Mouse (Mus musculus): Measurements from ENCODE around the gene Tgfbr2. TPM values are rescaled to one million over a fixed set of nuclear protein-coding genes. Genes with fewer than 3 reads are reported as not detected.

The Tgfbr2 gene
- total and polyA plus RNA-seq, 3 experiments: 19.6 to 46.3 (median 42.8) TPM

- dilution Hi-C loops (cut with MboI; ENCODE audit: extremely low pct_ligation_motif_present, extremely low pct_unique_long_range_greater_than_20kb, low sequenced_read_pairs): no loop called here
- Histone ChIP-seq H3K79me2 (replicated peaks; ENCODE audit: control insufficient read depth, extremely low read depth, insufficient read depth, poor library complexity, severe bottlenecking) (no peaks in the 10 kb centered on the region), H3K36me3 (replicated peaks in 1 of 2; ENCODE audit: control insufficient read depth in 1 of 2, insufficient read depth in 1 of 2, low read length in 1 of 2) (no peaks in the 10 kb centered on the region), H3K9me3 (replicated peaks; ENCODE audit: low read length) (peaks cover 4% of the 10 kb centered on the region), H3K27ac (ENCODE audit: insufficient read depth, low read depth) (no peak overlapping the region), H3K27me3 (replicated peaks) (no peaks in the 10 kb centered on the region), H3K4me3 (replicated peaks in 1 of 3; ENCODE audit: low read depth in 2 of 3, low read length in 2 of 3, poor library complexity in 1 of 3) (no peak overlapping the region), H3K4me2 (ENCODE audit: insufficient read depth, low read depth, poor library complexity, severe bottlenecking) (no peak overlapping the region), H3K9ac (ENCODE audit: insufficient read depth, low read depth) (no peak overlapping the region), H3K4me1 (ENCODE audit: control insufficient read depth in 1 of 2, insufficient read depth in 2 of 2) (peaks cover 4 to 47% of the 10 kb centered on the region in 2 experiments)
- TF ChIP-seq CHD2 (IDR thresholded peaks at IDR 0.05; ENCODE audit: low read length): no peak
- TF ChIP-seq ZC3H11A (IDR thresholded peaks at IDR 0.05; ENCODE audit: low read depth, low read length): no peak
- no peak for TF ChIP-seq NRF1 (IDR thresholded peaks at IDR 0.05; ENCODE audit: low read depth, low read length)
- TF ChIP-seq POLR2A (IDR thresholded peaks at IDR 0.05; ENCODE audit: low read depth, low read length): no peak
- TF ChIP-seq BHLHE40 (IDR thresholded peaks at IDR 0.05; ENCODE audit: low read depth, low read length): no peak
- no peak for TF ChIP-seq UBTF (IDR thresholded peaks at IDR 0.05; ENCODE audit: low read depth, low read length)
- TF ChIP-seq MYC (IDR thresholded peaks at IDR 0.05; ENCODE audit: low read depth, low read length): no peak
- no peak for TF ChIP-seq MAFK (IDR thresholded peaks at IDR 0.05; ENCODE audit: insufficient replicate concordance, low read length)
- no peak for TF ChIP-seq PAX5 (IDR thresholded peaks at IDR 0.05; ENCODE audit: low read length)
- TF ChIP-seq IRF4 (IDR thresholded peaks at IDR 0.05; ENCODE audit: low read depth, low read length): no peak
- TF ChIP-seq KAT2A (IDR thresholded peaks at IDR 0.05; ENCODE audit: insufficient replicate concordance, low read length): no peak
- TF ChIP-seq USF1 (IDR thresholded peaks at IDR 0.05; ENCODE audit: low read depth, low read length): no peak
- TF ChIP-seq JUN (IDR thresholded peaks at IDR 0.05; ENCODE audit: insufficient read depth, low read depth, low read length): no peak
- no peak for TF ChIP-seq MAZ (IDR thresholded peaks at IDR 0.05; ENCODE audit: low read depth, low read length)
- no peak for TF ChIP-seq RAD21 (IDR thresholded peaks at IDR 0.05; ENCODE audit: low read depth, low read length)
- in situ Hi-C loops (cut with MboI; ENCODE audit: low pct_ligation_motif_present, low pct_unique_long_range_greater_than_20kb, low sequenced_read_pairs): no loop called here
- DNase-seq (ENCODE audit: extremely low read depth): peak; percentile 47
These were observed 97.7 kb downstream of the Tgfbr2 start for GRCm38 (mm10) chr9:116077419-116077818.

- H3K4me3 ChIP-seq (replicated peaks in 1 of 3; ENCODE audit: low read depth in 2 of 3, low read length in 2 of 3, poor library complexity in 1 of 3): no peak overlapping the region
- DNase-seq (ENCODE audit: extremely low read depth): peak; percentile 52
- H3K36me3 ChIP-seq (replicated peaks in 1 of 2; ENCODE audit: control insufficient read depth in 1 of 2, insufficient read depth in 1 of 2, low read length in 1 of 2): no peaks in the 10 kb centered on the region
- no peak overlapping the region for H3K4me2 ChIP-seq (ENCODE audit: insufficient read depth, low read depth, poor library complexity, severe bottlenecking)
- peaks cover 4 to 43% of the 10 kb centered on the region in 2 experiments for H3K4me1 ChIP-seq (ENCODE audit: control insufficient read depth in 1 of 2, insufficient read depth in 2 of 2)
- H3K9me3 ChIP-seq (replicated peaks; ENCODE audit: low read length): peaks cover 4% of the 10 kb centered on the region
- no peaks in the 10 kb centered on the region for H3K27me3 ChIP-seq (replicated peaks)
- TF ChIP-seq SIN3A (IDR thresholded peaks at IDR 0.05; ENCODE audit: low read length) (no peak), EP300 (IDR thresholded peaks at IDR 0.05; ENCODE audit: low read length) (no peak), TCF12 (IDR thresholded peaks at IDR 0.05; ENCODE audit: low read depth, low read length) (peak; percentile 94)
- no peak overlapping the region for H3K9ac ChIP-seq (ENCODE audit: insufficient read depth, low read depth)
- H3K27ac ChIP-seq (ENCODE audit: insufficient read depth, low read depth): no peak overlapping the region
- in situ Hi-C loops (cut with MboI; ENCODE audit: low pct_ligation_motif_present, low pct_unique_long_range_greater_than_20kb, low sequenced_read_pairs): no loop called here
- no peaks in the 10 kb centered on the region for H3K79me2 ChIP-seq (replicated peaks; ENCODE audit: control insufficient read depth, extremely low read depth, insufficient read depth, poor library complexity, severe bottlenecking)
- dilution Hi-C loops (cut with MboI; ENCODE audit: extremely low pct_ligation_motif_present, extremely low pct_unique_long_range_greater_than_20kb, low sequenced_read_pairs): no loop called here
These were observed 98.2 kb downstream of the Tgfbr2 start for GRCm38 (mm10) chr9:116076946-116077345.

All from CH12.LX (cell line).